19 mouse cellular contexts compared by ENCODE assay signal in the genomic region with DNA sequence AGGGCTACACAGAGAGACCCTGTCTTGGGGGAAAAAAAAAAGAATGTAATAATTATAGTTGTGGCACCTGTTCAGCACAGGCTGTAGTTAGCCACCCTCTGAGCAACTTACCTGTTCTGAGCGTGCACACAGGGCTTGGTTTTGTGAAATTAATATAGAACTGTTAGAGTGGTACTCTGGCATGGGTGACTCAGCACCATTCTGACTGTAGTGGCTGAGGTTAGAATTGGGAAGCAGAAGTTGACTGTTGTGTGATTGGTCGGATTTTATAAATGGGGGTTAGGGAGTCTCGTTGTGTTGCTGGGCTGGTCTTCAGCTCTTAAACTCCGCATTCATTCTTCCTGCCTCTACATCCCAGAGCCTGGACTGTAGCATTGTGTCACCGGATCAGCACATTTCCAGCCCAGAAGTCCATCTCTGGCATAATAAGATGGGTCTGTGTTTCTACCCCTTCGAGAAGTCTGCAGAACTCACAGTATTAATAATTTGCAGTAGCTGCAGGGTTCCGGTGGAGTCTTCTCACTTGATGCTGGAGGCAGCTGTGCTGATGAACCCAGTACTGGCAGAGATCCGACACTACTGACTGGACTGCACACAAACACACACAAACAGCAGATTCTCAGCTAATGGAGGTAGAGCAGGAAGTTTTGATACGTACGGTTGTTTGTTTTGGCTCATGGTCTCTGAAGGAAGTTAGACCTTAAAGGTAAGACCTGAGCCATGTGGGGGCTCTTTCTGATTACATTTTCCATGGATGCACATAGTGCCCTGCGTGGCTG. TPM values are rescaled to one million over a fixed set of nuclear protein-coding genes. Genes with fewer than 3 reads are reported as not detected.
DNase-seq lines count a peak whose midpoint lies in the region; ATAC-seq and TF ChIP-seq lines count a peak whose summit lies in the region.
"Had no signal": no experiment of that assay in that cellular context is flagged by ENCODE, and none has a peak within 500 bp of the region (broad histone marks: within the 10 kb centered on the region; RNA-seq: fewer than 3 reads in every experiment).

No protein-coding gene starts in this region.

- H3K79me2 ChIP-seq in liver, adult 2 months (ENCODE audit: control insufficient read depth, insufficient read depth, low read length), result peaks cover 27% of the 10 kb centered on the region

- TF ChIP-seq POLR2A in liver, adult 2 months (IDR thresholded peaks at IDR 0.05; ENCODE audit: extremely low read depth, insufficient read depth, low read length), result no peak

- peak; percentile 40 for DNase-seq in cerebellum, adult 8-10 months
- DNase-seq in cerebellum, adult 11 months, result no peak
- peak; percentile 54 for DNase-seq in liver, adult 2 months (ENCODE audit: extremely low read depth, low read depth, low spot score)
- no peak for DNase-seq in liver, embryonic 11.5 days (ENCODE audit: low spot score)
- no peak for DNase-seq in stomach, postnatal 0 days (ENCODE audit: low spot score)
- DNase-seq in spleen, postnatal 10 days (ENCODE audit: low spot score in 2 of 2), result no peak
- no peak for DNase-seq in urinary bladder, postnatal 4 days (ENCODE audit: low spot score in 2 of 2)
- DNase-seq: B cell, adult 2 months; embryo, embryonic 11 days; gastrocnemius, postnatal 25 days; left cerebral cortex, postnatal 4 days; spleen, adult 18-20 months; thymus, adult 2 months had no signal

- H3K9me3 ChIP-seq in liver, embryonic 11.5 days (ENCODE audit: control insufficient read depth, low read length), result no peaks in the 10 kb centered on the region
- no peaks in the 10 kb centered on the region for H3K9me3 ChIP-seq in stomach, postnatal 0 days (ENCODE audit: control insufficient read depth, low read length)
- H3K9me3 ChIP-seq: forebrain, embryonic 10.5 days; lung, embryonic 15.5 days; midbrain, embryonic 15.5 days; neural tube, embryonic 12.5 days had no signal

- no peak overlapping the region for H3K4me3 ChIP-seq in liver, adult 2 months (ENCODE audit: insufficient read depth, low read depth, low read length)
- H3K4me3 ChIP-seq in liver, embryonic 11.5 days (ENCODE audit: low read depth, low read length), result no peak overlapping the region
- no peak overlapping the region for H3K4me3 ChIP-seq in stomach, postnatal 0 days (ENCODE audit: low read depth, low read length)
- H3K4me3 ChIP-seq: forebrain, embryonic 10.5 days; lung, embryonic 15.5 days; midbrain, embryonic 15.5 days; neural tube, embryonic 12.5 days had no signal

- WGBS in liver, adult 2 months, result 52% methylated on average over 11 of the region's 11 CpGs
- 77% methylated on average over 11 of the region's 11 CpGs for WGBS in liver, embryonic 11.5 days
- 41% methylated on average over 11 of the region's 11 CpGs for WGBS in stomach, postnatal 0 days

- H3K36me3 ChIP-seq in liver, adult 2 months (ENCODE audit: control insufficient read depth, insufficient read depth, low read length), result no peaks in the 10 kb centered on the region
- no peaks in the 10 kb centered on the region for H3K36me3 ChIP-seq in liver, embryonic 11.5 days (ENCODE audit: control insufficient read depth, insufficient read depth, low read length)
- no peaks in the 10 kb centered on the region for H3K36me3 ChIP-seq in stomach, postnatal 0 days (ENCODE audit: control insufficient read depth, insufficient read depth, low read length)
- H3K36me3 ChIP-seq: lung, embryonic 15.5 days; midbrain, embryonic 15.5 days had no signal

- peaks cover 14% of the 10 kb centered on the region for H3K4me1 ChIP-seq in liver, adult 2 months (ENCODE audit: control insufficient read depth, insufficient read depth, low read length)
- peaks cover 24% of the 10 kb centered on the region for H3K4me1 ChIP-seq in liver, embryonic 11.5 days (replicated peaks; ENCODE audit: control insufficient read depth, insufficient read depth, low read length)
- 0 out of 2 replicates have a peak, but pooled peaks cover 4% of the 10 kb centered on the region for H3K4me1 ChIP-seq in stomach, postnatal 0 days (replicated peaks; ENCODE audit: control insufficient read depth, insufficient read depth)

- no peak overlapping the region for H3K27ac ChIP-seq in liver, adult 2 months (replicated peaks; ENCODE audit: insufficient read depth, low read depth, low read length)
- no peak overlapping the region for H3K27ac ChIP-seq in liver, embryonic 11.5 days (ENCODE audit: low read depth, low read length)
- peak overlapping the region; percentile 45; the same call in 1 of the 2 replicates for H3K27ac ChIP-seq in stomach, postnatal 0 days (replicated peaks)
- H3K27ac ChIP-seq: forebrain, embryonic 10.5 days; hindbrain, postnatal 0 days; lung, embryonic 15.5 days; midbrain, embryonic 15.5 days; neural tube, embryonic 12.5 days had no signal

- no peak for TF ChIP-seq CTCF in liver, adult 2 months (IDR thresholded peaks at IDR 0.05; ENCODE audit: low read depth, low read length)
- TF ChIP-seq CTCF in stomach, postnatal 0 days (IDR thresholded peaks at IDR 0.05; ENCODE audit: low read depth), result no peak

- no peaks in the 10 kb centered on the region for H3K27me3 ChIP-seq in liver, adult 2 months (ENCODE audit: control insufficient read depth, insufficient read depth, low read length)
- no peaks in the 10 kb centered on the region for H3K27me3 ChIP-seq in liver, embryonic 11.5 days (replicated peaks; ENCODE audit: control insufficient read depth, insufficient read depth, low read length)
- H3K27me3 ChIP-seq in stomach, postnatal 0 days (ENCODE audit: control insufficient read depth, insufficient read depth, low read length), result no peaks in the 10 kb centered on the region
- H3K27me3 ChIP-seq: lung, embryonic 15.5 days; midbrain, embryonic 15.5 days; neural tube, embryonic 12.5 days had no signal

- no peak for ATAC-seq in liver, embryonic 11.5 days (replicated peaks; ENCODE audit: low FRiP score)
- ATAC-seq in granulocyte monocyte progenitor cell, adult 5-6 weeks (replicated peaks; ENCODE audit: poor library complexity, severe bottlenecking), result peak; percentile 34
- ATAC-seq in stomach, postnatal 0 days (ENCODE audit: low FRiP score, low TSS enrichment), result no peak
- ATAC-seq: hindbrain, postnatal 0 days; midbrain, embryonic 15.5 days had no signal

- TF ChIP-seq EP300 in stomach, postnatal 0 days (optimal IDR thresholded peaks at IDR 0.05), result no peak

- H3K4me2 ChIP-seq in liver, embryonic 11.5 days, result no peak overlapping the region
- no peak overlapping the region for H3K4me2 ChIP-seq in stomach, postnatal 0 days (replicated peaks; ENCODE audit: low read depth)
- H3K4me2 ChIP-seq: lung, embryonic 15.5 days; midbrain, embryonic 15.5 days; neural tube, embryonic 12.5 days had no signal

- H3K9ac ChIP-seq in liver, adult 2 months (ENCODE audit: low read depth, low read length), result no peak overlapping the region
- no peak overlapping the region for H3K9ac ChIP-seq in liver, embryonic 11.5 days (ENCODE audit: low read depth, low read length)
- no peak overlapping the region for H3K9ac ChIP-seq in stomach, postnatal 0 days (ENCODE audit: low read length)
- H3K9ac ChIP-seq: lung, embryonic 15.5 days; midbrain, embryonic 15.5 days; neural tube, embryonic 12.5 days had no signal

RNA-seq across cellular contexts. Expression of a gene that starts 5.1 kb away (rescaled TPM):
- total RNA-seq in liver, adult 2 months (2014; rRNA removed), result 3.1 and 3.8 TPM in 2 replicates
- 4.8 and 5.2 TPM in 2 replicates for polyA plus RNA-seq in liver, adult 2 months (2012; rRNA removed)
- polyA plus RNA-seq in liver, embryonic 11.5 days (2014; fragmentation: Nextera tagmentation; extraction: Ambion mirVana), result 4.8 and 5.0 TPM in 2 replicates
- total RNA-seq in granulocyte monocyte progenitor cell, adult 5-6 weeks (2014; fragmentation: Nextera tagmentation), result 16.8 and 19.4 TPM in 2 replicates
- 4.6 and 6.8 TPM in 2 replicates for total RNA-seq in granulocyte monocyte progenitor cell, adult 5-6 weeks (2017)
- polyA plus RNA-seq in stomach, postnatal 0 days (2015; fragmentation: Nextera tagmentation; extraction: Ambion mirVana), result 3.5 and 3.6 TPM in 2 replicates

Comparison
In these comparisons a context has a peak if more than half of its experiments do, and no peak if none do; other contexts are left out.
1. DNase-seq: peak in cerebellum, adult 8-10 months (single experiment) and liver, adult 2 months (single experiment); none in cerebellum, adult 11 months (single experiment), liver, embryonic 11.5 days (single experiment), stomach, postnatal 0 days (single experiment), spleen, postnatal 10 days (0 of 2) and urinary bladder, postnatal 4 days (0 of 2).